Mouse (Mus musculus): Measurements from ENCODE around the gene Aox3.

GRCm38 (mm10) chr1:58114021-58114560 is 1.2 kb downstream of the Aox3 start:
- TF ChIP-seq MAFK (IDR thresholded peaks at IDR 0.05; ENCODE audit: insufficient read depth, low read depth, low read length) (no peak), ZNF384 (IDR thresholded peaks at IDR 0.05; ENCODE audit: low read depth, low read length) (no peak)

All from ES-E14 (cell line).